Mouse (Mus musculus): ENCODE measurements at regions not wholly inside any gene's neighbourhood (a gene's known extent, or its start where the extent isn't known, plus 50 kb on each side); places are given as distances from the start of the nearest gene placed in this dataset.

DNA sequence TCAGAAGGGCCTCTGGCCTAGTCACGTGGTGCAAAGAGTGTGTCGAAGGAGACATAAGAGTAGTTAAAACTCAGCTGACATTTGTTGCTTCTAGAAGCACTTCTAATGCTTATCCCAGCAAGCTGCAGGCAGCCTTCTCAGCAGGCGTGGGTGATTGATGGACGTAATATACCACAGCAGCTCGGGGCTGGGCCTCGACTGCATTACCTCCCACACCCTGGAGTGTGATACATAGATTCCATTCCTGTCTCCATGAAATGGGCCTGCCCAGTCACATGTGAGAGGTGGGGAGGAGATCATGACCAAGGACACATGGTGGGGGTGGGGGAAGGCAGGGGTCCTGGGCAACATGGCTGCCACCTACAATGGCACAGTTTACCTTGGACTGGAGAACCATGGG is 121.3 kb downstream of the Fam43a start:
- Histone ChIP-seq H3K9ac (ENCODE audit: low read depth, low read length) (no peak overlapping the region), H3K36me3 (ENCODE audit: control insufficient read depth, insufficient read depth) (no peaks in the 10 kb centered on the region), H3K4me2 (replicated peaks; ENCODE audit: low read depth) (no peak overlapping the region), H3K9me3 (ENCODE audit: control insufficient read depth) (no peaks in the 10 kb centered on the region), H3K27me3 (replicated peaks; ENCODE audit: control insufficient read depth, insufficient read depth, low read length) (no peaks in the 10 kb centered on the region), H3K27ac (ENCODE audit: low read depth, low read length) (no peak overlapping the region), H3K4me3 (ENCODE audit: low read depth, low read length) (no peak overlapping the region), H3K4me1 (replicated peaks; ENCODE audit: control insufficient read depth, insufficient read depth, low read length) (no peaks in the 10 kb centered on the region)
- WGBS: 44% methylated on average over 6 of the region's 6 CpGs
- no peak for ATAC-seq
- no peak for TF ChIP-seq CTCF (IDR thresholded peaks at IDR 0.05; ENCODE audit: low read depth)

DNA sequence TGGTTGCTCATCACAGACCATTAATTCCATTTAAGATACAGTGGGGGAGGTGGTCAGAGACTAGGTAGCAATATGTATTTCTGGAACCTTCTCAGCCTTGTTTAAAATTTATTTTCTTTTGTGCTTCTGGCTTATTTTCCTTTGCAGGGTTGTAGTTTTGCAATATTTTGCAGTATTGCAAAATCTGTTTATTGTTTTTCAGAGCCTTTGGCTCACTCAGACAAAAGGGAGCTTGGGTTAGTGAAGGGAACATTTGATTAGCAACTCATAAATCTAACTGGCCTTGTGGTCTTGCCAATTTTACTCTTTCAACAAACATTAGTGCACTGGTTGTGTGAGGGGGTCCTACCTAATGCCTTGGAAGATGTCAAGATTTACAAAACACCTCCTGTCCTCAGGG is 121.7 kb downstream of the Fam43a start:
- H3K27me3 ChIP-seq (replicated peaks; ENCODE audit: control insufficient read depth, insufficient read depth, low read length): no peaks in the 10 kb centered on the region
- ATAC-seq: no peak

DNA sequence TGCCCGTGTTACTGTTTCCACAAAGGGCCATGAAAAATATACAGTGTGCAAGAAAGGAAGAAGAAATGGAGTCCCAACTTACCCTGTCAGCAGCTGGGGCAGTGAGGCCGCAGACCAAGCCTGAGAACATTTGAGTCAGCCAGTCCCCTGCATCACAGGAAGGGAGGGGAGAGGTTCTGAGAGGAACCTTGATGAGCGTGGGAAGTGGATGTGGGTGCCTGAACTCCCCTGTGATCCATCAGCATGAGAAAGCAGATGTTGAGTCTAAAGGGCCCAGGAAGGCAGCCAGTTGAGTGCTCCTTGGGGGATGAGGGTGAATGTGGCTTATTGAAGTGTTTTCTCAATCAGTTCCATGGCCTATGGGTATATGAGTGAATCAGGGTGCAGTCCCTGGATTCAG is 122.8 kb downstream of the Fam43a start:
- no peaks in the 10 kb centered on the region for H3K9me3 ChIP-seq (ENCODE audit: control insufficient read depth)
- H3K27ac ChIP-seq (ENCODE audit: low read depth, low read length): no peak overlapping the region
- no peaks in the 10 kb centered on the region for H3K36me3 ChIP-seq (ENCODE audit: control insufficient read depth, insufficient read depth)
- 82% methylated on average over 3 of the region's 3 CpGs for whole genome bisulfite sequencing
- no peak overlapping the region for H3K4me2 ChIP-seq (replicated peaks; ENCODE audit: low read depth)
- H3K9ac ChIP-seq (ENCODE audit: low read depth, low read length): no peak overlapping the region
- no peak for TF ChIP-seq CTCF (IDR thresholded peaks at IDR 0.05; ENCODE audit: low read depth)
- H3K4me1 ChIP-seq (replicated peaks; ENCODE audit: control insufficient read depth, insufficient read depth, low read length): no peaks in the 10 kb centered on the region
- no peak for ATAC-seq
- H3K27me3 ChIP-seq (replicated peaks; ENCODE audit: control insufficient read depth, insufficient read depth, low read length): no peaks in the 10 kb centered on the region
- no peak overlapping the region for H3K4me3 ChIP-seq (ENCODE audit: low read depth, low read length)

More for the DNA sequence above, 121.7 kb downstream of the Fam43a start:
- no peak for TF ChIP-seq CTCF (IDR thresholded peaks at IDR 0.05; ENCODE audit: low read depth)
- no peak overlapping the region for H3K9ac ChIP-seq (ENCODE audit: low read depth, low read length)
- H3K36me3 ChIP-seq (ENCODE audit: control insufficient read depth, insufficient read depth): no peaks in the 10 kb centered on the region
- H3K27ac ChIP-seq (ENCODE audit: low read depth, low read length): no peak overlapping the region
- H3K4me1 ChIP-seq (replicated peaks; ENCODE audit: control insufficient read depth, insufficient read depth, low read length): no peaks in the 10 kb centered on the region
- no peak overlapping the region for H3K4me2 ChIP-seq (replicated peaks; ENCODE audit: low read depth)
- H3K9me3 ChIP-seq (ENCODE audit: control insufficient read depth): no peaks in the 10 kb centered on the region
- H3K4me3 ChIP-seq (ENCODE audit: low read depth, low read length): no peak overlapping the region

DNA sequence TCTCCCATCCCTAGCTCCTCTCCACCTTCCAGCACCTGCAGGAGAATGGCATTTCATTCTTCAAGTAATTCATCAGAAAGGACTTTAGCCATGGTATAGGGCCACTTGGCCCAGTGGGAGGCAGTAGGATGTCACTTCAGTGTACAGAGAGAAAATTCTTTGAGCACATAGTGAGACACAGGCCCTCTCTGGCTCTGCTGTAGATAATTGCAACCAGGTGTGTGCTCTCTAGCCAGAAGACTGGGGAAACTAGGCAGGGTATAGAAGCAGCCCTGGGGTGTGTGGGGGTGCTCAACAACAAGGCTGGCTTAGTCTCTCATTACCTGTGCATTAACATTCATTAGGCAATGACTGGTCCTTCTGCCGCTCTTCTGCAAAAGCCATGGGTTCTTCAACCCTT is 125.1 kb downstream of the Fam43a start:
- no peaks in the 10 kb centered on the region for H3K27me3 ChIP-seq (replicated peaks; ENCODE audit: control insufficient read depth, insufficient read depth, low read length)
- no peak overlapping the region for H3K4me2 ChIP-seq (replicated peaks; ENCODE audit: low read depth)
- no peak overlapping the region for H3K4me3 ChIP-seq (ENCODE audit: low read depth, low read length)
- no peaks in the 10 kb centered on the region for H3K4me1 ChIP-seq (replicated peaks; ENCODE audit: control insufficient read depth, insufficient read depth, low read length)
- H3K9me3 ChIP-seq (ENCODE audit: control insufficient read depth): no peaks in the 10 kb centered on the region
- no peak overlapping the region for H3K27ac ChIP-seq (ENCODE audit: low read depth, low read length)
- TF ChIP-seq CTCF (IDR thresholded peaks at IDR 0.05; ENCODE audit: low read depth): no peak
- H3K36me3 ChIP-seq (ENCODE audit: control insufficient read depth, insufficient read depth): no peaks in the 10 kb centered on the region
- WGBS: 100% methylated on average over 1 of the region's 1 CpGs
- no peak overlapping the region for H3K9ac ChIP-seq (ENCODE audit: low read depth, low read length)
- no peak for ATAC-seq

DNA sequence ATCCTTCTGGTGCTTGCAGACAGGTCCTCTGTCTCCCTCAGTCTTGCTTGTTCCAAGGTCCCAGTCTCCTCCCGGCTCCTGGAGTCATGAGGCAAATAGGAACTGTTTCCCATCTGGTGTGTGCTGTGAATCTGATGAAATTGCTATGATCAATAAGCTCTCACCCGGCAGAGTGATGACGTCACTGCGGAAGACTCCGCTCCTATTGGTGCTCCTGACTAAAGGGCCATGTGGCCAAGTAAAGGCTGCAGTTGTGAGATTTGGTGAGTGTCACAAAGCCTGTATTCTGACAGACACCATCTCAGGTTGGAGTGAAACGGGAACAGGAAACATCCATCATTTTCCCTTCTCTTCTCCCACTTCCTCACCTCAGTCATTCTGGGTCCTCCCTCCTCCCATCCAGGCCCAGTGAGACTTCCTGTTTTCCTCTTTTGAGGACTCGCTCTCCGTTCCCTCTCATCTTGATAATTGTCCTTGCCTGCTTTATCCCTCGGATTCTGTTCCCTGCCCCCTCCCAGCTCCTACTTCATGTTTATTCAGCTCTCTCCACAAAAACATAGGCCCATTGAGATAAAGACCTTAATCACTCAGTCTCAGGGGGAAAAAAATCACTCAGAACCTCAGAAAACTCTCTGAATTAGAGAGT is 133.4 kb downstream of the Fam43a start:
- 58% methylated on average over 9 of the region's 9 CpGs for WGBS
- H3K4me1 ChIP-seq (replicated peaks; ENCODE audit: control insufficient read depth, insufficient read depth, low read length): no peaks in the 10 kb centered on the region
- no peak overlapping the region for H3K4me3 ChIP-seq (ENCODE audit: low read depth, low read length)
- H3K4me2 ChIP-seq (replicated peaks; ENCODE audit: low read depth): no peak overlapping the region
- H3K27ac ChIP-seq (ENCODE audit: low read depth, low read length): no peak overlapping the region
- H3K36me3 ChIP-seq (ENCODE audit: control insufficient read depth, insufficient read depth): no peaks in the 10 kb centered on the region
- H3K9me3 ChIP-seq (ENCODE audit: control insufficient read depth): no peaks in the 10 kb centered on the region
- no peak for TF ChIP-seq CTCF (IDR thresholded peaks at IDR 0.05; ENCODE audit: low read depth)
- H3K27me3 ChIP-seq (replicated peaks; ENCODE audit: control insufficient read depth, insufficient read depth, low read length): no peaks in the 10 kb centered on the region
- H3K9ac ChIP-seq (ENCODE audit: low read depth, low read length): no peak overlapping the region
- no peak for ATAC-seq

DNA sequence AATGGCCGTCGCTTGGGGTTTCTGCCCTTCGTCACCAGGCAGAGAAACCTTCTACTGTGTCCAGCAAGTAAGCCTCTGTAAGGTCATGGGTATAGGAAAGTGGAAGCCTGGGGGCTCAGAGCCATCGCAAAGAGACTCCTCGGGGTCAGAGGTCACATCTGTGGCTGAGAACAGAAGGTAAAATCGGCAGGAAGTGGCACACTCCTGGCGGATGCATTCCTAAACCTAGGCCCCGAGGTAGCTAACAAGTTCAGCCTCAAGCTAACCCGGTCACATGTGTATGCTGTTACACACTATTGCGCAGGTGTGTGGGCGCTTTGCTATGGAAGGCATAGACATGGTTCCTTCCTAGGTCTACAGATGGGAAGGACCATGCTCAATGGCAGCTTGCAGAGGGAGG is 134.0 kb downstream of the Fam43a start:
- H3K4me2 ChIP-seq (replicated peaks; ENCODE audit: low read depth): no peak overlapping the region
- H3K27me3 ChIP-seq (replicated peaks; ENCODE audit: control insufficient read depth, insufficient read depth, low read length): no peaks in the 10 kb centered on the region
- H3K9ac ChIP-seq (ENCODE audit: low read depth, low read length): no peak overlapping the region
- H3K27ac ChIP-seq (ENCODE audit: low read depth, low read length): no peak overlapping the region
- H3K36me3 ChIP-seq (ENCODE audit: control insufficient read depth, insufficient read depth): no peaks in the 10 kb centered on the region
- no peak for ATAC-seq
- H3K9me3 ChIP-seq (ENCODE audit: control insufficient read depth): no peaks in the 10 kb centered on the region
- 66% methylated on average over 11 of the region's 11 CpGs for WGBS
- no peak for TF ChIP-seq CTCF (IDR thresholded peaks at IDR 0.05; ENCODE audit: low read depth)
- no peaks in the 10 kb centered on the region for H3K4me1 ChIP-seq (replicated peaks; ENCODE audit: control insufficient read depth, insufficient read depth, low read length)
- no peak overlapping the region for H3K4me3 ChIP-seq (ENCODE audit: low read depth, low read length)

DNA sequence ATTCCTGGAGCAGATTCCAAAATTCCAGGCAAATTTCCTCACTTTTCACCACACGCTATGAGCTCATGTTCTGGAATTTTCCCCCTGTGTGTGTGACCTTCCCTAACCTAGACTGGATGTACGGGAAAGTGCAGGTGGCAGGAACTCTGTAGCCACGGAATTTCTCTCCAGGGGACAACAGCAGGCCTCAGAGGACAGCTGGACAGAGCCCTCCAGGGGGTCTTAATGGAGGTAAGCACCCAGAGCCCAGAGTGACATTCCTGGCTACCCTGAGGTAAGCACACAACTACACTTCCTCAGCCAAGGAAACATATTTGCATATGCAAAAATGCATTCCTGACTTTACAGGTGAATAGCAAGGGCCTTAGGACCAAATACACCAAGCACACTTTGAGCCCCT is 135.8 kb downstream of the Fam43a start:
- Histone ChIP-seq H3K4me1 (replicated peaks; ENCODE audit: control insufficient read depth, insufficient read depth, low read length) (no peaks in the 10 kb centered on the region), H3K9me3 (ENCODE audit: control insufficient read depth) (no peaks in the 10 kb centered on the region), H3K27ac (ENCODE audit: low read depth, low read length) (no peak overlapping the region), H3K27me3 (replicated peaks; ENCODE audit: control insufficient read depth, insufficient read depth, low read length) (no peaks in the 10 kb centered on the region), H3K4me3 (ENCODE audit: low read depth, low read length) (no peak overlapping the region), H3K9ac (ENCODE audit: low read depth, low read length) (no peak overlapping the region), H3K36me3 (ENCODE audit: control insufficient read depth, insufficient read depth) (no peaks in the 10 kb centered on the region), H3K4me2 (replicated peaks; ENCODE audit: low read depth) (no peak overlapping the region)
- TF ChIP-seq CTCF (IDR thresholded peaks at IDR 0.05; ENCODE audit: low read depth): no peak
- WGBS: 76% methylated on average over 3 of the region's 3 CpGs
- ATAC-seq: no peak

All from intestine, postnatal 0 days (tissue).